Mouse (Mus musculus) lung, postnatal 0 days (tissue): ENCODE data around the gene Memo1.
A peak's percentile ranks its signal among the peaks of the same experiment; 100 is the strongest.

Experiments
- CTCF ChIP-seq: IDR thresholded peaks from 2 replicates; pipeline ENCODE4 v1.5.1; 2016; ENCODE audit warnings: antibody characterized with exemption, mild to moderate bottlenecking
- EP300 ChIP-seq: IDR thresholded peaks from 2 replicates; pipeline ENCODE4 v1.6.1; 2016; ENCODE audit warnings: antibody characterized with exemption, mild to moderate bottlenecking, control low read depth

DNA sequence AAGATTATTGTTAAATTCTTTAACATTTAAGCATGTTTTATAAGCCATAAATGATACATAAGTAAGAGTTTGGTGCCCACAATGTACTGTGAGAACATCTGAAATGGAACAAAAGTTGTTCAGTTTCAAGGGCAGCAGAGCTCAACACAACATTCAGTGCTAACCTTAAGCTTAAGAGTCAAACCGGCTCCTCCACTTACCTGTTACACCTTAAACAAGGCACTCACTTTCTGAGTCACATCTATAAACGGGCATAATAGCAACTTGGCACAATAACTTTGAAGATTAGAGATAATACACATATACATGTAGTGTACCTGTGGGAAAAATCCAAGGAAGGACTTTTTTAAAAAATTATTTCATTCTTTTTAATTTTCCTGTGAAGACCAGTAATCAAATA, 9.6 kb downstream of the Memo1 start:
- no peak for TF ChIP-seq CTCF
- peak; percentile 19; the same call in 1 of the 2 replicates for TF ChIP-seq EP300
